Mouse (Mus musculus): ENCODE measurements around the gene Gpsm3.

DNA sequence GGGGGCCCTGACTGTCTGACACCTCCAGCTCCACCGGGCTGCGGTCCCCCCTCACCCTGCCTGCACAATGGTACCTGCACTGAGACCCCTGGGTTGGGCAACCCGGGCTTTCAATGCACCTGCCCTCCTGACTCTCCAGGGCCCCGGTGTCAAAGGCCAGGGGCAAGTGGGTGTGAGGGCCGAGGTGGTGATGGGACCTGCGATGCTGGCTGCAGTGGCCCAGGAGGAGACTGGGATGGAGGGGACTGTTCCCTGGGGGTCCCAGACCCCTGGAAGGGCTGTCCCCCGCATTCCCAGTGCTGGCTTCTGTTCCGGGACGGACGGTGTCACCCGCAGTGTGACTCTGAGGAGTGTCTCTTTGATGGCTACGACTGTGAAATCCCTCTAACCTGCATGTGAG lies 7.1 kb upstream of the Gpsm3 start:
- TF ChIP-seq EP300 (IDR thresholded peaks at IDR 0.05; ENCODE audit: insufficient read depth, low read depth, low read length) (no peak), CTCF (IDR thresholded peaks at IDR 0.05; ENCODE audit: low read depth, low read length) (no peak)

Measured in ES-Bruce4 (cell line).